ENCODE assay signal across 12 mouse cellular contexts in genomic region chr5:107295817-107296511, GRCm38 (mm10). TPM values are rescaled to one million over a fixed set of nuclear protein-coding genes. Genes with fewer than 3 reads are reported as not detected.
DNase-seq lines count a peak whose midpoint lies in the region; ATAC-seq lines count a peak whose summit lies in the region.
"Had no signal": no experiment of that assay in that cellular context is flagged by ENCODE, and none has a peak within 500 bp of the region (broad histone marks: within the 10 kb centered on the region; RNA-seq: fewer than 3 reads in every experiment).

No protein-coding gene starts in this region.

- no peak for ATAC-seq in kidney, embryonic 16.5 days (ENCODE audit: low FRiP score, low TSS enrichment)
- peak; percentile 87 for ATAC-seq in intestine, embryonic 15.5 days
- ATAC-seq in lung, embryonic 16.5 days (ENCODE audit: low read depth), result peak; percentile 66
- ATAC-seq in midbrain, embryonic 15.5 days (replicated peaks), result no peak

- no peak overlapping the region for H3K4me2 ChIP-seq in kidney, embryonic 16.5 days (replicated peaks; ENCODE audit: low read depth, low read length)
- 0 out of 2 replicates have a peak overlapping the region, but pooled peaks have one; percentile 22 for H3K4me2 ChIP-seq in intestine, embryonic 15.5 days (replicated peaks)
- peak overlapping the region; percentile 47 for H3K4me2 ChIP-seq in lung, embryonic 16.5 days (ENCODE audit: low read depth, low read length)
- no peak overlapping the region for H3K4me2 ChIP-seq in midbrain, embryonic 15.5 days
- H3K4me2 ChIP-seq: heart, embryonic 13.5 days had no signal

- peaks cover 9% of the 10 kb centered on the region; the same call in 1 of the 2 replicates for H3K4me1 ChIP-seq in kidney, embryonic 16.5 days (ENCODE audit: insufficient read depth, low read length)
- H3K4me1 ChIP-seq in intestine, embryonic 15.5 days (replicated peaks), result peaks cover 17% of the 10 kb centered on the region
- peaks cover 19% of the 10 kb centered on the region for H3K4me1 ChIP-seq in lung, embryonic 16.5 days (replicated peaks; ENCODE audit: control insufficient read depth, insufficient read depth, low read length)
- 0 out of 2 replicates have a peak, but pooled peaks cover 4% of the 10 kb centered on the region for H3K4me1 ChIP-seq in midbrain, embryonic 15.5 days

- H3K4me3 ChIP-seq in kidney, embryonic 16.5 days (ENCODE audit: low read length), result no peak overlapping the region
- no peak overlapping the region for H3K4me3 ChIP-seq in intestine, embryonic 15.5 days (replicated peaks)
- peak overlapping the region; percentile 23; the same call in 1 of the 2 replicates for H3K4me3 ChIP-seq in lung, embryonic 16.5 days (ENCODE audit: low read length)
- no peak overlapping the region for H3K4me3 ChIP-seq in midbrain, embryonic 15.5 days
- H3K4me3 ChIP-seq: heart, embryonic 13.5 days had no signal

- H3K27ac ChIP-seq in kidney, embryonic 16.5 days (ENCODE audit: low read length), result no peak overlapping the region
- no peak overlapping the region for H3K27ac ChIP-seq in intestine, embryonic 15.5 days
- H3K27ac ChIP-seq in lung, embryonic 16.5 days (ENCODE audit: low read length), result no peak overlapping the region
- no peak overlapping the region for H3K27ac ChIP-seq in midbrain, embryonic 15.5 days
- H3K27ac ChIP-seq: heart, embryonic 13.5 days; liver, embryonic 14.5 days had no signal

- WGBS in kidney, embryonic 16.5 days, result 74% methylated on average over 16 of the region's 16 CpGs
- WGBS in intestine, embryonic 15.5 days, result 62% methylated on average over 16 of the region's 16 CpGs
- 51% methylated on average over 16 of the region's 16 CpGs for WGBS in lung, embryonic 16.5 days
- whole genome bisulfite sequencing in midbrain, embryonic 15.5 days, result 72% methylated on average over 16 of the region's 16 CpGs

- H3K9me3 ChIP-seq in kidney, embryonic 16.5 days (ENCODE audit: low read length), result no peaks in the 10 kb centered on the region
- H3K9me3 ChIP-seq in intestine, embryonic 15.5 days, result no peaks in the 10 kb centered on the region
- H3K9me3 ChIP-seq in lung, embryonic 16.5 days (ENCODE audit: control insufficient read depth, low read length), result no peaks in the 10 kb centered on the region
- no peaks in the 10 kb centered on the region for H3K9me3 ChIP-seq in midbrain, embryonic 15.5 days
- H3K9me3 ChIP-seq: heart, embryonic 13.5 days had no signal

- DNase-seq in kidney, postnatal 25 days, result peak; percentile 23 to 60
- peak; percentile 49 for DNase-seq in yolk sac, embryonic 10.5 days (ENCODE audit: low spot score)
- DNase-seq in cerebellum, postnatal 25 days, result no peak
- no peak for DNase-seq in layer of hippocampus, postnatal 10 days (ENCODE audit: low spot score in 2 of 2)
- DNase-seq: embryo, embryonic 11 days had no signal

- H3K27me3 ChIP-seq in kidney, embryonic 16.5 days (ENCODE audit: insufficient read depth, low read length), result no peaks in the 10 kb centered on the region; the same call in 1 of the 2 replicates
- no peaks in the 10 kb centered on the region for H3K27me3 ChIP-seq in intestine, embryonic 15.5 days (replicated peaks)
- H3K27me3 ChIP-seq in lung, embryonic 16.5 days (ENCODE audit: control insufficient read depth, insufficient read depth, low read depth, low read length), result no peaks in the 10 kb centered on the region; the same call in 1 of the 2 replicates
- H3K27me3 ChIP-seq in midbrain, embryonic 15.5 days (replicated peaks), result peaks cover 3% of the 10 kb centered on the region; the same call in 1 of the 2 replicates
- H3K27me3 ChIP-seq: CH12.LX had no signal

- no peak overlapping the region for H3K9ac ChIP-seq in kidney, embryonic 16.5 days (replicated peaks; ENCODE audit: low read length)
- no peak overlapping the region for H3K9ac ChIP-seq in intestine, embryonic 15.5 days
- H3K9ac ChIP-seq in lung, embryonic 16.5 days (ENCODE audit: low read length), result peak overlapping the region; percentile 2; the same call in 1 of the 2 replicates
- no peak overlapping the region for H3K9ac ChIP-seq in midbrain, embryonic 15.5 days
- H3K9ac ChIP-seq: heart, embryonic 13.5 days; liver, embryonic 14.5 days had no signal

- H3K36me3 ChIP-seq in kidney, embryonic 16.5 days (ENCODE audit: insufficient read depth, low read length), result no peaks in the 10 kb centered on the region
- H3K36me3 ChIP-seq in intestine, embryonic 15.5 days, result no peaks in the 10 kb centered on the region
- H3K36me3 ChIP-seq in lung, embryonic 16.5 days (ENCODE audit: control insufficient read depth, insufficient read depth, low read length), result no peaks in the 10 kb centered on the region
- no peaks in the 10 kb centered on the region for H3K36me3 ChIP-seq in midbrain, embryonic 15.5 days (replicated peaks)
- H3K36me3 ChIP-seq: heart, embryonic 13.5 days had no signal

RNA-seq across cellular contexts. Expression of gene Tgfbr3, which starts 6.5 kb away (rescaled TPM):
- 17.3 and 18.6 TPM in 2 replicates for polyA plus RNA-seq in kidney, embryonic 16.5 days (2015; fragmentation: Nextera tagmentation; extraction: Ambion mirVana)
- 14.4 and 16.3 TPM in 2 replicates for polyA plus RNA-seq in intestine, embryonic 15.5 days (2015; fragmentation: Nextera tagmentation; extraction: Ambion mirVana)
- polyA plus RNA-seq in lung, embryonic 16.5 days (2015; fragmentation: Nextera tagmentation; extraction: Ambion mirVana), result 29.1 and 31.5 TPM in 2 replicates
- polyA plus RNA-seq in midbrain, embryonic 15.5 days (2015; fragmentation: Nextera tagmentation; extraction: Ambion mirVana), result 6.5 TPM in 2 replicates
- 10 to 100 TPM; 12.7 to 13.6 TPM for total RNA-seq in layer of hippocampus, postnatal 10 days (2021)

RNA-seq across cellular contexts. Expression of gene Brdt, which starts 35.0 kb away (rescaled TPM):
- polyA plus RNA-seq in kidney, embryonic 16.5 days (2015; fragmentation: Nextera tagmentation; extraction: Ambion mirVana), result 1.3 and 1.5 TPM in 2 replicates
- 1.1 and 1.2 TPM in 2 replicates for polyA plus RNA-seq in intestine, embryonic 15.5 days (2015; fragmentation: Nextera tagmentation; extraction: Ambion mirVana)
- 1.9 and 2.0 TPM in 2 replicates for polyA plus RNA-seq in lung, embryonic 16.5 days (2015; fragmentation: Nextera tagmentation; extraction: Ambion mirVana)
- polyA plus RNA-seq in midbrain, embryonic 15.5 days (2015; fragmentation: Nextera tagmentation; extraction: Ambion mirVana), result 2.2 and 2.3 TPM in 2 replicates
- total RNA-seq in layer of hippocampus, postnatal 10 days (2021), result 10 to 100 TPM; 14.5 to 14.7 TPM

Comparison
In these comparisons a context has a peak if more than half of its experiments do, and no peak if none do; other contexts are left out.
1. DNase-seq: peak in kidney, postnatal 25 days (2 of 2) and yolk sac, embryonic 10.5 days (single experiment); none in cerebellum, postnatal 25 days (0 of 2) and layer of hippocampus, postnatal 10 days (0 of 2).
2. ATAC-seq: peak in intestine, embryonic 15.5 days (single experiment) and lung, embryonic 16.5 days (single experiment); none in kidney, embryonic 16.5 days (single experiment) and midbrain, embryonic 15.5 days (single experiment).
3. H3K4me2 ChIP-seq: peak in intestine, embryonic 15.5 days (single experiment) and lung, embryonic 16.5 days (single experiment); none in kidney, embryonic 16.5 days (single experiment) and midbrain, embryonic 15.5 days (single experiment).